Mouse (Mus musculus) cerebellum, postnatal 36 days (tissue): ENCODE results near the gene Sox6.
A peak's percentile ranks its signal among the peaks of the same experiment; 100 is the strongest.

ENCODE experiments used
- DNase-seq, 2 experiments: peaks; one replicate each; pipeline ENCODE4 v3.0.0; 2021 to 2022; ENCODE audit warnings: mixed read lengths in 2 of 2

The Sox6 gene

GRCm38 (mm10) chr7:115985716-115986115, 52.9 kb downstream of the Sox6 start:
- DNase-seq, result no peak

- DNase-seq, result no peak
Observed at GRCm38 (mm10) chr7:115984076-115984475, 54.5 kb downstream of the Sox6 start.

- no peak for DNase-seq
Observed at GRCm38 (mm10) chr7:115979813-115980512, 58.6 kb downstream of the Sox6 start.

GRCm38 (mm10) chr7:115974518-115974917, 64.1 kb downstream of the Sox6 start:
- no peak for DNase-seq

GRCm38 (mm10) chr7:115967186-115967585, 71.4 kb downstream of the Sox6 start:
- DNase-seq, result no peak

- DNase-seq, result peak; percentile 23 to 38
Observed at GRCm38 (mm10) chr7:115966181-115966580, 72.4 kb downstream of the Sox6 start.

GRCm38 (mm10) chr7:115953046-115953445, 85.5 kb downstream of the Sox6 start:
- DNase-seq, result no peak

GRCm38 (mm10) chr7:115952235-115952634, 86.4 kb downstream of the Sox6 start:
- no peak for DNase-seq

GRCm38 (mm10) chr7:115951689-115952088, 86.9 kb downstream of the Sox6 start:
- DNase-seq, result no peak

- DNase-seq, result no peak
Observed at GRCm38 (mm10) chr7:115947916-115948315, 90.7 kb downstream of the Sox6 start.

GRCm38 (mm10) chr7:115946559-115946958, 92.0 kb downstream of the Sox6 start:
- peak; percentile 43 to 44 for DNase-seq

- DNase-seq, result no peak
Observed at GRCm38 (mm10) chr7:115945516-115945915, 93.1 kb downstream of the Sox6 start.

- no peak for DNase-seq
Observed at GRCm38 (mm10) chr7:115944250-115944649, 94.3 kb downstream of the Sox6 start.

- no peak for DNase-seq
Observed at GRCm38 (mm10) chr7:115941766-115942165, 96.8 kb downstream of the Sox6 start.

- no peak for DNase-seq
Observed at GRCm38 (mm10) chr7:115939292-115939691, 99.3 kb downstream of the Sox6 start.

- no peak for DNase-seq
Observed at GRCm38 (mm10) chr7:115936908-115937307, 101.7 kb downstream of the Sox6 start.

- no peak for DNase-seq
Observed at GRCm38 (mm10) chr7:115915338-115915737, 123.3 kb downstream of the Sox6 start.

GRCm38 (mm10) chr7:115910313-115910712, 128.3 kb downstream of the Sox6 start:
- no peak for DNase-seq

GRCm38 (mm10) chr7:115904798-115905207, 133.8 kb downstream of the Sox6 start:
- no peak for DNase-seq

GRCm38 (mm10) chr7:115903931-115904797, 134.4 kb downstream of the Sox6 start:
- no peak for DNase-seq

- DNase-seq, result no peak
Observed at GRCm38 (mm10) chr7:115903368-115903767, 135.2 kb downstream of the Sox6 start.

GRCm38 (mm10) chr7:115895831-115896230, 142.8 kb downstream of the Sox6 start:
- no peak for DNase-seq

- no peak for DNase-seq
Observed at GRCm38 (mm10) chr7:115895028-115895671, 143.4 kb downstream of the Sox6 start.

- DNase-seq, result no peak
Observed at GRCm38 (mm10) chr7:115891482-115891881, 147.1 kb downstream of the Sox6 start.
